Mouse (Mus musculus) G1E (cell line): Measurements from ENCODE around the gene Erc2. TPM values are rescaled to one million over a fixed set of nuclear protein-coding genes. Genes with fewer than 3 reads are reported as not detected.
"Not testable (repeated sequence)": the region's sequence is repeated elsewhere in the genome, so short reads cannot be mapped to it uniquely, and the experiment has no call there.

Source experiments
- ATAC-seq: 2 replicates; pipeline ENCODE4 v1.8.0; 2016; ENCODE audit warnings: mild to moderate bottlenecking; ENCODE audit not compliant: insufficient number of reproducible peaks, poor library complexity, low FRiP score, severe bottlenecking; ENCODE audit errors: extremely low read depth
- DNase-seq: peaks from one replicate; pipeline ENCODE4 v3.0.0; 2012; ENCODE audit warnings: low spot score
- H3K27me3 ChIP-seq: 2 replicates; pipeline ENCODE4 v1.6.1; 2012; ENCODE audit warnings: mild to moderate bottlenecking, low read length, inconsistent platforms; ENCODE audit not compliant: insufficient read depth
- H3K36me3 ChIP-seq: replicated peaks from 2 replicates; pipeline ENCODE3; 2012; ENCODE audit warnings: mild to moderate bottlenecking, inconsistent platforms
- H3K4me1 ChIP-seq: 2 replicates; pipeline ENCODE4 v1.6.1; 2012; ENCODE audit warnings: low read depth, low read length, inconsistent platforms, mixed read lengths; ENCODE audit not compliant: insufficient read depth
- H3K4me3 ChIP-seq: 2 replicates; pipeline ENCODE4 v1.5.1; 2012; ENCODE audit warnings: low read depth, mild to moderate bottlenecking, inconsistent platforms, low read length, moderate library complexity, mixed read lengths
- H3K9me3 ChIP-seq: replicated peaks from 2 replicates; pipeline ENCODE4 v1.6.1; 2012; ENCODE audit warnings: inconsistent platforms
- CTCF ChIP-seq: IDR thresholded peaks from 2 replicates; pipeline ENCODE4 v1.5.1; 2012; ENCODE audit warnings: low read depth, low read length, inconsistent platforms, mixed read lengths
- GATA1 ChIP-seq: IDR thresholded peaks from 2 replicates; pipeline ENCODE4 v1.6.1; 2012; ENCODE audit warnings: borderline replicate concordance, low read length, inconsistent platforms, mixed read lengths
- GATA2 ChIP-seq: IDR thresholded peaks from 2 replicates; pipeline ENCODE4 v1.6.1; 2012; ENCODE audit warnings: low read depth, low read length, inconsistent platforms, borderline replicate concordance
- POLR2AphosphoS5 ChIP-seq: IDR thresholded peaks from 2 replicates; pipeline ENCODE4 v1.6.1; 2012; ENCODE audit warnings: low read depth, low read length, inconsistent platforms; ENCODE audit not compliant: insufficient replicate concordance
- TAL1 ChIP-seq: conservative IDR thresholded peaks from 2 replicates; pipeline ENCODE4 v1.6.1; 2012; ENCODE audit warnings: low read depth, low read length, inconsistent platforms, mixed read lengths
- polyA plus RNA-seq: library from polyadenylated mRNA; stranded (reverse); fragments of >175 nt; gene quantifications from 2 replicates; pipeline ENCODE4 v1.2.3, GENCODE M21; 2012
- total RNA-seq, 2 experiments: library from RNA; stranded (forward) in 1 of 2; stranded (reverse) in 1 of 2; fragments of 200-1000 nt in 1 of 2; fragments of >200 nt in 1 of 2; fragmentation: Nextera tagmentation in 1 of 2; gene quantifications; 2 replicates each; pipeline ENCODE4 v1.2.3; 2014 to 2017

Gene Erc2
- not detected in 2 replicates for total RNA-seq (2014; fragmentation: Nextera tagmentation)
- total RNA-seq (2017): 0.23 and 0.49 TPM in 2 replicates
- not detected in 2 replicates for polyA plus RNA-seq

GRCm38 (mm10) chr14:27622176-27622922 is at the start of gene Erc2:
TSS of gene Erc2 (plus strand) at chr14:27622428.
- no peak within 1 kb of the TSS for H3K4me3 ChIP-seq
- TF ChIP-seq TAL1 (no peak), GATA2 (no peak), CTCF (no peak), GATA1 (no peak), POLR2AphosphoS5 (no peak)
- ATAC-seq: no peak
- H3K9me3 ChIP-seq: peaks cover 25% of the 10 kb centered on the region
- H3K4me1 ChIP-seq: no peaks in the 10 kb centered on the region
- no peaks in the 10 kb centered on the region for H3K36me3 ChIP-seq
- DNase-seq: no peak
- no peaks in the 10 kb centered on the region for H3K27me3 ChIP-seq

- DNase-seq (no peak), ATAC-seq (no peak)
- Histone ChIP-seq H3K36me3 (no peaks in the 10 kb centered on the region), H3K9me3 (peaks cover 9% of the 10 kb centered on the region), H3K4me1 (no peaks in the 10 kb centered on the region), H3K4me3 (no peak overlapping the region), H3K27me3 (no peaks in the 10 kb centered on the region)
- TF ChIP-seq CTCF (no peak), GATA2 (no peak), TAL1 (no peak), GATA1 (no peak), POLR2AphosphoS5 (no peak)
Observed at GRCm38 (mm10) chr14:27578443-27578842, 43.8 kb upstream of the Erc2 start.

- not testable (repeated sequence) for H3K9me3 ChIP-seq, H3K27me3 ChIP-seq, H3K36me3 ChIP-seq, H3K4me3 ChIP-seq, H3K4me1 ChIP-seq, ATAC-seq, DNase-seq
Observed at GRCm38 (mm10) chr14:27589616-27590015, 32.6 kb upstream of the Erc2 start.

GRCm38 (mm10) chr14:27592163-27592562 is 30.1 kb upstream of the Erc2 start:
- no peak for TF ChIP-seq TAL1
- no peak for TF ChIP-seq GATA2
- TF ChIP-seq POLR2AphosphoS5: no peak
- TF ChIP-seq GATA1: no peak
- TF ChIP-seq CTCF: no peak
- Histone ChIP-seq H3K4me3 (no peak overlapping the region), H3K9me3 (no peaks in the 10 kb centered on the region), H3K4me1 (no peaks in the 10 kb centered on the region), H3K27me3 (no peaks in the 10 kb centered on the region), H3K36me3 (no peaks in the 10 kb centered on the region)
- DNase-seq: no peak
- ATAC-seq: no peak

GRCm38 (mm10) chr14:27596265-27596664 is 26.0 kb upstream of the Erc2 start:
- ATAC-seq (peak; percentile 73), DNase-seq (peak; percentile 48)
- no peaks in the 10 kb centered on the region for H3K9me3 ChIP-seq

GRCm38 (mm10) chr14:27602136-27602535 is 20.1 kb upstream of the Erc2 start:
- ATAC-seq: no peak
- H3K36me3 ChIP-seq: no peaks in the 10 kb centered on the region

More at GRCm38 (mm10) chr14:27596265-27596664, 26.0 kb upstream of the Erc2 start:
- H3K4me1 ChIP-seq: no peaks in the 10 kb centered on the region
- no peak overlapping the region for H3K4me3 ChIP-seq
- H3K27me3 ChIP-seq: no peaks in the 10 kb centered on the region
- TF ChIP-seq GATA1 (no peak), GATA2 (no peak), CTCF (no peak), POLR2AphosphoS5 (no peak), TAL1 (no peak)
- H3K36me3 ChIP-seq: no peaks in the 10 kb centered on the region

More at GRCm38 (mm10) chr14:27602136-27602535, 20.1 kb upstream of the Erc2 start:
- H3K9me3 ChIP-seq: no peaks in the 10 kb centered on the region
- no peak overlapping the region for H3K4me3 ChIP-seq
- no peak for TF ChIP-seq TAL1
- TF ChIP-seq CTCF: no peak
- no peak for TF ChIP-seq GATA1
- TF ChIP-seq GATA2: no peak
- TF ChIP-seq POLR2AphosphoS5: no peak
- DNase-seq: no peak
- no peaks in the 10 kb centered on the region for H3K4me1 ChIP-seq
- no peaks in the 10 kb centered on the region for H3K27me3 ChIP-seq
